Mouse (Mus musculus) A20 (cell line): ENCODE measurements around the gene Trmt112.

Experiments
- DNase-seq: peaks from one replicate; pipeline ENCODE4 v3.0.0-alpha.2; 2011; ENCODE audit warnings: low read depth, low spot score

Gene Trmt112

GRCm38 (mm10) chr19:6909507-6910289, at the start of gene Trmt112, which contains the start of gene Prdx5:
Gene Trmt112, plus strand, starts transcription at chr19:6909698.
Gene Prdx5, minus strand, starts transcription at chr19:6910106.
- DNase-seq, result peak; percentile 98

DNA sequence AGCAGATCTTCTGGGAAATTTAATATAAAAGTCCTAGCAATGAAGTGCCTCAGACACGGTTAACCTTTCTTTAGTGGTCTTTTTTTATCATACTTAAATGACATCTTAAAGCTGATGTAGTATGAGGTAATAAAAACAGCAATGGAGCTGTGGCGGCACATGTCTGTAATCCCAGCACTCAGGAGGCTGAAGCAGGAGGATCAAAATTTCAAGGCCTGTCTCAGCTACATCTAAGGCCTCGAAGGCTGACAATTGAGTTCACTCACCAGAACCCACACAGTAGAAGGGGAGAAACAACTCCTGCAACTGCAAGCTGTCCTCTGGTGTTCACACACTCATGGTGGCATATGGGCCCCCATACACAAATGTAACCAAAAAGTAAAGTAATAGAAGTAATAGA, 49.5 kb upstream of the Trmt112 start:
- DNase-seq, result peak; percentile 52

GRCm38 (mm10) chr19:6860706-6861105, 48.8 kb upstream of the Trmt112 start:
- peak; percentile 87 for DNase-seq

GRCm38 (mm10) chr19:6861451-6861850, 48.0 kb upstream of the Trmt112 start:
- no peak for DNase-seq

GRCm38 (mm10) chr19:6869355-6869754, 40.1 kb upstream of the Trmt112 start:
- peak; percentile 80 for DNase-seq

GRCm38 (mm10) chr19:6871574-6872271, 37.8 kb upstream of the Trmt112 start:
- peak; percentile 82 for DNase-seq

- peak; percentile 50 for DNase-seq
Measured at GRCm38 (mm10) chr19:6872701-6873100, 36.8 kb upstream of the Trmt112 start.

- no peak for DNase-seq
Measured at GRCm38 (mm10) chr19:6874257-6874656, 35.2 kb upstream of the Trmt112 start.

- DNase-seq, result no peak
Measured at GRCm38 (mm10) chr19:6875834-6876233, 33.7 kb upstream of the Trmt112 start.

DNA sequence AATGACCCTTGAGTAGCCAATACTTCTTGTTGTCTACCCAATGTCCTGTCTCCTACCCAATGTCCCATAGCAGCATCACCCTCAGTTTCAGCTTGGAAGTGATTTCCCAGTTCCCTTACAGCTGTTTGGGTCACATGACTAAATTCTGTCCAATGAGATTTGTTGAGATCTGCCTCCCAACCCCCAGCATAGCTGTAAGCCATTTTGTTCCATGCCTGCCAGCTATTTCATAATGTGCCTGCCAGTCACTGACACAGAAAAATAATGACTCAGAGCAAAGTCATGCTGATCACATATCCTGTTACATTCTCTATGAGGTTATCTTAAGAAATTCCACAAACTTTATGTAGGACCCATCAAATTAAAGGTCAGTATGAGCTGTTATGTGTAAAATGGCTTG, 32.7 kb upstream of the Trmt112 start:
- DNase-seq, result no peak

DNA sequence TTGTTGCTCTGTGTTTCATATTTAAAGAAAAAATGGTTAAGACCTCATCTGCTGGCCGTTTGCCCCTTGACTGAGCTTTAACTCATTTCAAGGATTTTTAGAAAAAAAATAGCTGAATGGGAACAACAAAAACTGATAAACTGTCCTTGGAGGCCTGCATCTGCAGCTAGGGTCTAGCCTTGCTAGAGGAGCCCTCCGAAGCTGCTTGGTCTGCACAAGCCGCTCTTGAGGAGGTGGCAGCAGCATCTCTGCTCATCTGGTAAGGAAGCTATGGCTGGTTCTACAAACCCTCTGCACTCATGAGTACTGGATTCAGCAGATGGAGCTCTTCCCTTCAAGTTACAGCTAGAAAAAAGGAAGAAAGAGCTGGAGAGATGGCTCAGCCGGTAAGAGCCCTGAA, 31.5 kb upstream of the Trmt112 start:
- no peak for DNase-seq

- DNase-seq, result no peak
Measured at GRCm38 (mm10) chr19:6892512-6892911, 17.0 kb upstream of the Trmt112 start.

DNA sequence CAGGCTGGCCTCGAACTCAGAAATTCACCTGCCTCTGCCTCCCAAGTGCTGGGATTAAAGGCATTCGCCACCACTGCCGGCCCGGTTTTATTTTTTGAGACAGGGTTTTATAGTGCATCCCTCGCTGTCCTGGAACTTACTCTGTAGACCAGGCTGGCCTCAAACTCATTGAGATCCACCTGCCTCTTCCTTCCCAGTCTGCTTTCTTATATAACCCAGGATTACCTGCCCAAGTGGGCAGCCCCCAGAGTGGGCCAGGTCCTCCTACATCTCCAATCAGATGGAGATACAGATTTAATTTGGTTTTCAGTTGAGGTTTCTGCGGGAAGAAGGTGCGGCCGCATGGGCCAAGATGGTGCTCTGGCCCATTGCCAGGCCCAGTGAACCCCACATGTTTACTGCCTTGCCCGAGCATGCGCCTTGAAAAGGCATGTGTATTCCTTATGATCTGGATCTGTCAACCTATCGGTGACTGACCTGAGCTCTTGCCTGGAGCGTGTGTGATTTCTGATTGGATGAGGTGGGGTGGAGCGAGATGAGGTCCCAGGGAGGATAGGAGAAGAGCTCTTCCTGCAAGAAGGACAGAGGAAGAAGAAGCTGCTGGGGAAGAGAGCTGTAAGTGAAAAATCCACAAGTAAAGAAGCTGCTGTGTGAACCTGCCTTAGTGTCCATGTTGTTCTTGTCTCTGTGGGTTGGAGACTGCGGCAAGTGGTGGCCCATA, 15.6 kb upstream of the Trmt112 start:
- DNase-seq, result no peak

DNA sequence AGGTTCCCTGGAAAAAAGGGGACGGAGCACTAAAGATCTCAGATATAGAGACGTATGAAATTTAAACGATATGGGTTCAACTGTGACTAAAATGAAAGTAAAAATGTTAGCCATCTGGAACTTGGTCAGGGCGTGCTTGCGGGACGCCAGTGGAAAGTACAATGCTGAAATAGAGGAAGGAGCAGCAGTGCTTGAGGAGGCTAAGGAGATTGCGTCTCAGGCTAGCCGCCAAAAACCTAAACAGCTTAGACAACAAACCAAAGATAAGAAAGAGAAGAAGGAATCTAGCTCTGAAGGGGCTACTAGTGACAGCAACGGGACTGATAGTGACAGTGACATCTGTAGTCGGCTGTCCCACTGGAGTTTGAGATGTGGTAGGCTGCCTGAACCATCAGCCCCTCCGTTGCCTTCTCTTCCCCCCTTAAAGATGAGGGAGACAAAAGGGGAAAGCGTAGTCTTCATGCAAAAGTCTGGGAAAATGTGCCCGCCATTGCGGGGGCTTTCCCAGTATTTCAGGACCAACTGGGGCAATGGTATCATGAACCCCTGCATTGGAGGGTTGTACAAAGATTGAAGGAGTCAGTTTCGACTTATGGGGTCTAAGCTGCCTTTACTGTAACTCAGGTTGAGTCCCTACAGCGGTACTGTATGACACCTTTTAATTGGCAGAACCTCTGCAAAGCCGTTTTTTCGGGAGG, 13.7 kb upstream of the Trmt112 start:
- DNase-seq, result peak; percentile 66

DNA sequence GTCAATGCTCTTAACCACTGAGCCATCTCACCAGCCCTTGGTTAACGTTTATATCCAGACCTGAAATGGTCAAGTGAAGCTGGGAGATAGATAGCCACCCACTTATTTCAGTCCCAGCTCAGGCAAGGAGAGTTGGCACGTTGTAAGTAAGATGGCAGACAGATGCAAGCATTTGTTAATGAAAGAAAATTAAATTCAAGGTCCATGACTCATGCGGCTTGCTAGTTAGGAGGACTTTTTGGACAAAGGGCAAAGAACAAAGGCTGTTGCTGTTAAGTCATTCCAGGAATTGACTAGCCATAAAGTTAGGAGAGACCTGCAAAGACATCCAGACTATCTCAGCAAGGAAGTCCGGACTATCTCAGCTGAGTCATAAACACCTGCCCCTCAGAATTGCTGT, 9.9 kb upstream of the Trmt112 start:
- DNase-seq, result no peak

GRCm38 (mm10) chr19:6903031-6903430, 6.5 kb upstream of the Trmt112 start:
- no peak for DNase-seq

DNA sequence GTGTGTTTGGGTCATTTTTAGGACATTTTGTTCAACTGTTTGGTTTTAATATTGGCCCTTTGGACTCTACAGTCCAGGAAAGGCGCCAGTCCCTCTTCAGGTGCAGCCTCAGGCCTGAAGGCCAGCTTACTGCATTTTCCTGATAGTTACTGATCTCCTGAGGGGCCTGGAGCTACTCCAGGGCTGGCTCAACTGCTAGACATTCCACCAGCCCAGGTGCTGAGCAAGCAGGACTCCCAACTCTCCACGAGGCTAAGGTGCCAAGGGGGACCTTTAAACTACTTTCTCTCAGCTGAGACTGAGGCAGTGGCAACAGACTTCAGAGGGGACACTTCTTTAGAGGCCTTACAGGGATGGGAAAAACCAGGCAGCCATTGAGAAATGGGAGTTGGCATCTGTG, 4.7 kb upstream of the Trmt112 start:
- DNase-seq, result no peak

DNA sequence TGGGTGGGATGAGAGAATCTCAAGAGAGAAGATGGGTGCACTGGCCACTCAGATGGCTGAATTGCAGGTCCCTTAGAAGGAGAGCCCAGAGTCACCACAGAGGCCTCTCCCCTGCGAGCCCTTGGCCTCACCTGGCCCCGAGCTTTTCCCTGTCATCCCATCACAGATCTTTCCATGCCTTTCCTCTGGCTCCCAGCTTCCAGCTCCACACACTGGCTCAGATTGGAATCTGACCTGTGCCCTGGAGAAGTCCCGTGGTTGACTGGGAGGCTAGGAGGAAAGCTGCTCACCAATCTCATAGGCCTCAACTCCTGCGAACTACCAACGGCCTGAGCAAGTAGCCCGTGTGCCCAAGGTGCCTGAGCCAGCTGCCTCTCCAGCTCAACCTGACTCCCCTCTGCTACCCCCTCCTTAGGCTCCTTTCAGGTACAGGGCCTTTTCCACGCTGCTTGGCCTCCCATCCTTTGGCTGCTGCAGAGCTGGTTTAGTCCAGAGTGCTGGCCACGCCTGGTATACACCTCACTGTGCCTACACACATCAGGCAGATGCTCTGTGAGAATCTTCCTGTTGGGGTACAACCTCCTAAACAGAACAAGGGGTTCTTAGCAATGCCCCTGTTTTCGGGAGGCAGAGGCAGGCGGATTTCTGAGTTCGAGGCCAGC, 3.9 kb upstream of the Trmt112 start:
- no peak for DNase-seq

- no peak for DNase-seq
Measured at GRCm38 (mm10) chr19:6906199-6906598, 3.3 kb upstream of the Trmt112 start.

GRCm38 (mm10) chr19:6907094-6907493, 2.4 kb upstream of the Trmt112 start:
- no peak for DNase-seq
